ENCODE assay signal across 1 mouse cellular context in genomic region chr4:40031361-40031760, GRCm38 (mm10).
TF ChIP-seq lines count a peak whose summit lies in the region.

No protein-coding gene starts in this region.

TF ChIP-seq in CH12.LX, 34 proteins besides CTCF, POLR2A, EP300 and RAD21 (continued from another document):
- TF ChIP-seq ZNF384 (IDR thresholded peaks at IDR 0.05; ENCODE audit: low read depth, low read length), result no peak
